Mouse (Mus musculus): ENCODE data around the gene Glis3. TPM values are rescaled to one million over a fixed set of nuclear protein-coding genes. Genes with fewer than 3 reads are reported as not detected.

Gene Glis3
- polyA plus RNA-seq, 1 experiment from 2014 or later: 2.6 TPM

DNA sequence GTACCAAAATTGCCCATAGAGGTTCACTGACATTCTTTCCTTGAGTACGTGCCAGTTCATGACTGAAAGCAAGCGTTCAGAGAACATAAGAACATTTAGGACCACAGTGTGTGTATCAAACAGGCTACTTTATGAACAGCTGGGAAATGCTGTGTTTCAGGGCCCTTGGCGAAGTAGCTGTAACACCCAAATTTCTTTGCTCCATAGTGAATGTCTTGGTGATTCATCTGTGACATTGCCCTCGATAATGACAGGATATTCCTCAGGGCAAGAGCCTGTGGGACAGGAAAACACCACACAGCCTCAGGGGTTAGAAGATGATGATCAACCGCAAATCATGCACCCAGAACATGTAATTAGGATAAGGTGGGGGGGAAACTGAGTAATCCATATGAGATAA lies 161.6 kb downstream of the Glis3 start:
- WGBS: 77% methylated on average over 5 of the region's 5 CpGs
- no peaks in the 10 kb centered on the region for H3K36me3 ChIP-seq
- H3K4me1 ChIP-seq: peaks cover 23% of the 10 kb centered on the region
- no peaks in the 10 kb centered on the region for H3K9me3 ChIP-seq (replicated peaks)
- no peak for DNase-seq (ENCODE audit: low spot score)
- H3K4me3 ChIP-seq: no peak overlapping the region
- H3K27me3 ChIP-seq (ENCODE audit: low read depth, poor library complexity, severe bottlenecking): no peaks in the 10 kb centered on the region
- H3K27ac ChIP-seq: no peak overlapping the region

GRCm38 (mm10) chr19:28517464-28518080 lies 162.3 kb downstream of the Glis3 start:
- Histone ChIP-seq H3K36me3 (no peaks in the 10 kb centered on the region), H3K9me3 (replicated peaks) (no peaks in the 10 kb centered on the region), H3K27me3 (ENCODE audit: low read depth, poor library complexity, severe bottlenecking) (no peaks in the 10 kb centered on the region), H3K4me3 (no peak overlapping the region), H3K4me1 (peaks cover 30% of the 10 kb centered on the region), H3K27ac (peak overlapping the region; percentile 61; the same call in 1 of the 2 replicates)
- no peak for DNase-seq (ENCODE audit: low spot score)
- WGBS: 62% methylated on average over 9 of the region's 9 CpGs

DNA sequence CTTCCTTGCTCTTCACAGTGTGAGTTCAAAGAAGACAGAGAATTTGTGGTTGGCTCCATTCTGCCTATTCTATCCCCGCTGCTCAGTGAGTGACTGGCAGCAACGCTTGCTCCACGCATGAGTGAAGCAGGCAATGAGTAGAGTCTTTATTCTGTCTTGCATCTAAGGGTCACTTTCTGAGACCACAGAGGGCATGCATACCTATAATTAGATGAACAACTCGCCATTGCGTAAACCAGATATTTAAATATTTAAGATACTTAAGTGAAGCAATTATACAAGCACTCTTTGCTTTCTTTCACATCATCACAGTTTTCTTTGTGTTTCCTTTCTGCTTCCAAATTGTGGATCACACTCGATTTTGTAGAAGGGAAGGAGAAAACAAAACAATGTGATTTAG lies 163.4 kb downstream of the Glis3 start:
- 83% methylated on average over 6 of the region's 6 CpGs for WGBS
- no peak overlapping the region for H3K27ac ChIP-seq
- DNase-seq (ENCODE audit: low spot score): no peak
- no peak overlapping the region for H3K4me3 ChIP-seq
- H3K4me1 ChIP-seq: peaks cover 39% of the 10 kb centered on the region
- no peaks in the 10 kb centered on the region for H3K9me3 ChIP-seq (replicated peaks)
- no peaks in the 10 kb centered on the region for H3K36me3 ChIP-seq
- no peaks in the 10 kb centered on the region for H3K27me3 ChIP-seq (ENCODE audit: low read depth, poor library complexity, severe bottlenecking)

GRCm38 (mm10) chr19:28512475-28512874 lies 167.4 kb downstream of the Glis3 start:
- WGBS: 67% methylated on average over 11 of the region's 11 CpGs
- peaks cover 30% of the 10 kb centered on the region for H3K4me1 ChIP-seq
- H3K9me3 ChIP-seq (replicated peaks): no peaks in the 10 kb centered on the region
- H3K27me3 ChIP-seq (ENCODE audit: low read depth, poor library complexity, severe bottlenecking): no peaks in the 10 kb centered on the region
- no peak for DNase-seq (ENCODE audit: low spot score)
- no peak overlapping the region for H3K4me3 ChIP-seq
- H3K36me3 ChIP-seq: no peaks in the 10 kb centered on the region
- peak overlapping the region; percentile 31 for H3K27ac ChIP-seq

- 80% methylated on average over 1 of the region's 1 CpGs for WGBS
- peaks cover 27% of the 10 kb centered on the region for H3K4me1 ChIP-seq
- H3K27ac ChIP-seq: no peak overlapping the region
- H3K4me3 ChIP-seq: no peak overlapping the region
- H3K36me3 ChIP-seq: no peaks in the 10 kb centered on the region
- no peak for DNase-seq (ENCODE audit: low spot score)
- H3K9me3 ChIP-seq (replicated peaks): no peaks in the 10 kb centered on the region
- no peaks in the 10 kb centered on the region for H3K27me3 ChIP-seq (ENCODE audit: low read depth, poor library complexity, severe bottlenecking)
These were observed 168.0 kb downstream of the Glis3 start for GRCm38 (mm10) chr19:28511910-28512309.

DNA sequence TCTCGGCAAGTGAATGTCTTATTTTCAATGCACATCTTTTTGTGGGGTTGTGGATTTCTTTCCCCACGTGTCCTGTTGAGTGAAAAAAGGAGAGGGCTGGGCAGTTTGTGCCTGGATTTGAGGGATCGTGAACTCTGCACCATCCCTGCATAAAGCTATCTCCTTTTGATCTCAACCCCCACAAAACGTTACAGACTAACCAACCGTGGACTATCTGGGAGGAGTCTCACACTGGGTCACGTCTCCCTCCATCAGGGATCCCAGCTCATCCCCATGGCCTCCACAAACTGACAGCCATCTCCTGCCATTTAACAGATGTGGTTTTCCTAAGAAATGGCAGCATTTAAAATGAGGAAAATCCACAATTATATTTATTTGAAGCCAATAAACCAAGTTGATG lies 174.5 kb downstream of the Glis3 start:
- 66% methylated on average over 6 of the region's 6 CpGs for WGBS
- H3K4me1 ChIP-seq: 0 out of 2 replicates have a peak, but pooled peaks cover 4% of the 10 kb centered on the region
- no peaks in the 10 kb centered on the region for H3K27me3 ChIP-seq (ENCODE audit: low read depth, poor library complexity, severe bottlenecking)
- no peaks in the 10 kb centered on the region for H3K9me3 ChIP-seq (replicated peaks)
- no peak overlapping the region for H3K27ac ChIP-seq
- H3K36me3 ChIP-seq: no peaks in the 10 kb centered on the region
- no peak overlapping the region for H3K4me3 ChIP-seq
- no peak for DNase-seq (ENCODE audit: low spot score)

DNA sequence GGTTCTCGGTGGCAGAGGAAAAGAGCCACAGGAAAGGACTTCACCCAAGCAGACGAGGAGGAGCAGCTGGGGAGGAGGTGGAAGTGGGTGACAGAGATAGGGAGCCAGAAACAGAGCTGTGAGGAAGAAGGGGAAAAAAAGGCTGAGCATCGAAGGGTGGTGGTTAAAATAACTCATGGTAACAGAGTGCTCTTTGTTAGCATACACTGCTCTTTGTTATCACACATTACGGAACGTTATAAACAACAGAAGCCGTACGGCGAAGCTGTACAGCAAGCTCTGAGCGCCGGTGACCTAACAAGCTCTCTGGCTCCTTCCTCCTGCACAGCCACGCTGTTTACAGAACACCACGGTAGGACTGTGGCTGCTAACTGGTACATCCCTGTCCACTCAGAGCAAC lies 176.9 kb downstream of the Glis3 start:
- no peak for DNase-seq (ENCODE audit: low spot score)
- WGBS: 87% methylated on average over 12 of the region's 12 CpGs
- Histone ChIP-seq H3K4me3 (no peak overlapping the region), H3K9me3 (replicated peaks) (no peaks in the 10 kb centered on the region), H3K36me3 (no peaks in the 10 kb centered on the region), H3K27me3 (ENCODE audit: low read depth, poor library complexity, severe bottlenecking) (no peaks in the 10 kb centered on the region), H3K27ac (peak overlapping the region; percentile 14; the same call in 1 of the 2 replicates), H3K4me1 (0 out of 2 replicates have a peak, but pooled peaks cover 4% of the 10 kb centered on the region)

GRCm38 (mm10) chr19:28500975-28501374 lies 178.9 kb downstream of the Glis3 start:
- H3K4me3 ChIP-seq: no peak overlapping the region
- no peak for DNase-seq (ENCODE audit: low spot score)
- 0 out of 2 replicates have a peak, but pooled peaks cover 4% of the 10 kb centered on the region for H3K4me1 ChIP-seq
- H3K36me3 ChIP-seq: no peaks in the 10 kb centered on the region
- H3K9me3 ChIP-seq (replicated peaks): no peaks in the 10 kb centered on the region
- H3K27me3 ChIP-seq (ENCODE audit: low read depth, poor library complexity, severe bottlenecking): no peaks in the 10 kb centered on the region
- H3K27ac ChIP-seq: no peak overlapping the region
- WGBS: 75% methylated on average over 9 of the region's 9 CpGs

- Histone ChIP-seq H3K4me1 (0 out of 2 replicates have a peak, but pooled peaks cover 4% of the 10 kb centered on the region), H3K9me3 (replicated peaks) (no peaks in the 10 kb centered on the region), H3K36me3 (no peaks in the 10 kb centered on the region), H3K27ac (no peak overlapping the region), H3K27me3 (ENCODE audit: low read depth, poor library complexity, severe bottlenecking) (no peaks in the 10 kb centered on the region), H3K4me3 (no peak overlapping the region)
- WGBS: 95% methylated on average over 14 of the region's 14 CpGs
- no peak for DNase-seq (ENCODE audit: low spot score)
These were observed 179.4 kb downstream of the Glis3 start for GRCm38 (mm10) chr19:28500505-28500904.

- Histone ChIP-seq H3K36me3 (no peaks in the 10 kb centered on the region), H3K27me3 (ENCODE audit: low read depth, poor library complexity, severe bottlenecking) (no peaks in the 10 kb centered on the region), H3K4me1 (0 out of 2 replicates have a peak, but pooled peaks cover 4% of the 10 kb centered on the region), H3K4me3 (no peak overlapping the region), H3K9me3 (replicated peaks) (no peaks in the 10 kb centered on the region), H3K27ac (no peak overlapping the region)
- no peak for DNase-seq (ENCODE audit: low spot score)
- 92% methylated on average over 5 of the region's 5 CpGs for WGBS
These were observed 180.1 kb downstream of the Glis3 start for GRCm38 (mm10) chr19:28499786-28500185.

DNA sequence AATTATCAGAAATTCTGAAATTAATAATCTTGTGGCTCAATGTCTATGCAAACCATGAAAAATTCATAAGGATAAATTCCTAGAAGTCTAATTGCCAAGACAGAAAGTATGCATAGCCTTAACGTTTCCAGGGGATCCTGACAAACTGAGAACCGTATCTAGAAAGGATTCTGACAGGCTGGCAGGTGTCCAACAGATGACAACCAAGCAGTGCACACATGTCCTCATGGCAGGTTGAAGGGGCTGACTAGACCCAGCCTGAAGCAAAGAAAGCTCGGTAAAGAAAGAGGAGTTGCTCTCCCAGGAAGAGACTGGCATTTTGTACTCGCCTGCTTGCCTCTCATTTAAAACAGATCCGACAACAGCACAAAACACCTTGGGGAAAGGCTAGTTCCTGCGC lies 184.0 kb downstream of the Glis3 start:
- Histone ChIP-seq H3K4me1 (no peaks in the 10 kb centered on the region), H3K9me3 (replicated peaks) (no peaks in the 10 kb centered on the region), H3K36me3 (no peaks in the 10 kb centered on the region), H3K27me3 (ENCODE audit: low read depth, poor library complexity, severe bottlenecking) (no peaks in the 10 kb centered on the region), H3K4me3 (no peak overlapping the region), H3K27ac (no peak overlapping the region)
- no peak for DNase-seq (ENCODE audit: low spot score)
- WGBS: 83% methylated on average over 6 of the region's 6 CpGs

DNA sequence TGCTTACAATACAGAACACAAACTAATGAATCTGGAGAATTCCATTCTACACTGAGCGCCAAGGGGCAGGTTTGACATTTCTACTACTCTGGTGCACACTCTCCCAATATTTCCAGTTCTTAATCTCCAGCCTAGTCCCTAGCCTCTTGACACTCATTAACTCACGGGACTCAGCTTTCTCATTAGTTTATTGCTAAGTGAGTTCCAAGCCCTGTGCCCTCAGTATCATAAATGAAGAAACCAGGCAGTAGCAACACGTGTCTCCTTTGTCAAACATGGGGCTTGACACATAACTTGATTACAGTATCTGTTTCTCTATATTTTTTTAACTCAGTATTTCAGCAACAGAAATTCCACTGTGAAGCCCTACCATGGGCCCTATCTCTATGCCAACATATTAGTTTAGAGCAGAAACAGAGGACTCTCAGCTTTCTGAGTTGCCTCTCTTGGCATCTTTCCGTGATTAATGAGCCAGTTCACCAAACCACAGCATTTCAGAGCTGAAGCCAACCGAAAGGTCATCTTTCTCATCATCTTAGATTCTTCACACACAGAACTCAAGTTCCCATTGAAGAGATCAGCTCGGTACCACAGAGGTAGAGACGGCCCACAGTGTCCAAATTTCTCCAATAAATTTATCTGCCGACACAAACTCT lies 186.1 kb downstream of the Glis3 start:
- Histone ChIP-seq H3K36me3 (no peaks in the 10 kb centered on the region), H3K4me3 (no peak overlapping the region), H3K27me3 (ENCODE audit: low read depth, poor library complexity, severe bottlenecking) (no peaks in the 10 kb centered on the region), H3K27ac (no peak overlapping the region), H3K4me1 (no peaks in the 10 kb centered on the region), H3K9me3 (replicated peaks) (no peaks in the 10 kb centered on the region)
- WGBS: 90% methylated on average over 8 of the region's 8 CpGs
- no peak for DNase-seq (ENCODE audit: low spot score)

GRCm38 (mm10) chr19:28478055-28478454 lies 201.8 kb downstream of the Glis3 start:
- Histone ChIP-seq H3K27ac (no peak overlapping the region), H3K4me3 (no peak overlapping the region)

More at GRCm38 (mm10) chr19:28478055-28478454, 201.8 kb downstream of the Glis3 start:
- H3K9me3 ChIP-seq (replicated peaks): no peaks in the 10 kb centered on the region
- 92% methylated on average over 6 of the region's 6 CpGs for WGBS
- no peaks in the 10 kb centered on the region for H3K27me3 ChIP-seq (ENCODE audit: low read depth, poor library complexity, severe bottlenecking)
- peaks cover 8% of the 10 kb centered on the region for H3K4me1 ChIP-seq
- no peaks in the 10 kb centered on the region for H3K36me3 ChIP-seq
- no peak for DNase-seq (ENCODE audit: low spot score)
